Mouse (Mus musculus): Measurements from ENCODE around the gene Chst11. TPM values are rescaled to one million over a fixed set of nuclear protein-coding genes. Genes with fewer than 3 reads are reported as not detected.

Chst11 gene
- polyA plus RNA-seq, 1 experiment, result 4.3 TPM

- DNase-seq (ENCODE audit: low read depth, low spot score), result no peak
- WGBS, result 64% methylated on average over 6 of the region's 6 CpGs
Measured at GRCm38 (mm10) chr10:83027673-83028072, 42.4 kb downstream of the Chst11 start.

DNA sequence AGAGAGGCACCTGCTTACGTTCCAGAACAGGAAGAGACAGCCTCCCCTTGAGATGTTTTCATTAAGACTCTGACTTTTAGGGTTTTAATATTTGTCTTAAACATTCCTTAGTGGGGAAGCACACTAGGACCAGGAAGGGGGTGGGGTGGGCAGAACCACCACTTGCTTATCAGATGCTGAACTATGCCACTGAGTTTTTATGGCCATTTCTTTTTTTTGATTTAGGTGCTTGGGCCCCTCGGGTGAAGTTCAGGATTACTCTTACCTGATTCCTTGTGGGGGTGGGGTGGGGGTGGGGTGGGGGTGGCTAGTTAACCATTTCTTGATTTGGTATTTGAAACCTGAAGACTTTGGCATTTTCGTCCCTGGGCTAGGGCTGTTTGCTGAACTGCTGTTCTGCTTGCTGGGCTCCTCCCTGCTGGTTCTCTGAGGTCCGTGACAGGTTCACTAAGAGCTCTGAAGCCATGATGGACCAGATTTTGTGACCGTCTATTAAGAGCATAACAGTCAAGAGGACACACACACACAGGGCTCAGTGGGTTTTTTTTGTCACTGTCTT, 44.9 kb downstream of the Chst11 start:
- 40% methylated on average over 5 of the region's 5 CpGs for WGBS
- DNase-seq (ENCODE audit: low read depth, low spot score), result no peak

GRCm38 (mm10) chr10:83030928-83031327, 45.6 kb downstream of the Chst11 start:
- 27% methylated on average over 6 of the region's 6 CpGs for WGBS

GRCm38 (mm10) chr10:83031561-83031960, 46.3 kb downstream of the Chst11 start:
- no peak for DNase-seq (ENCODE audit: low read depth, low spot score)
- 30% methylated on average over 4 of the region's 4 CpGs for WGBS

More at GRCm38 (mm10) chr10:83030928-83031327, 45.6 kb downstream of the Chst11 start:
- no peak for DNase-seq (ENCODE audit: low read depth, low spot score)

- DNase-seq (ENCODE audit: low read depth, low spot score), result peak; percentile 94
- 19% methylated on average over 10 of the region's 10 CpGs for WGBS
Measured at GRCm38 (mm10) chr10:83032559-83032958, 47.3 kb downstream of the Chst11 start.

DNA sequence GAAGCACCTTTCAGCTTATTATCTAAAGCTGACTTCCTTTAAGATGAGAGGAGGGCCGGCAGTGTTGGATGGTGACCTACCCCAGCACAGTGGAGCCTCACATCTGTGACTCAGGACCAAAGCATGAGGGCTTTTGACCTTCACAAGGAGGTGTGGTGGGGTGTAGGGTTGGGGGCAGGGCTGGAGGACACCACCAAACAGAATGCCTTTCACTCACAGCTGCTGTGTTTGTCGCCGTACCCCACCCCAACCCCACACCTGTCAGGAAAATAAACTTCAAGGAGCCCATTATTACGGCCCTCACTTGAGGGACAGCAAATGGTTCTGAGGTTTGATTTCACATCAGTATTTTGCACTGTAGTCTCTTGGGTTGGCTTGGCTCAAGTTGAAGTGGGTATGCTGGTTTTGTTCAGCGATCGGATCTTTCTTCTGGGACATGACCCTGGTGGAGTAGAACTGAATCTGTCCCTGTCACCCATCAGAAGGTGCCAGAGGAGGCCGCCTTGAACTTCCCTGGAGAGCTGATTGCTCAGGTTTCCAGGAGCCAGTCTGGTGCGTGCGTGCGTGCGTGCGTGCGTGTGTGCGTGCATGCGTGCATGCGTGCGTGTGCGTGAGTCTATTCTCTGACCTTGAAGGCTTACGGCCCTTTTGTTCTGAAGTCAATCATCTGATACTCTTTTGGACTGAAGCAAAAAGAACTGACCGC, 51.2 kb downstream of the Chst11 start:
- WGBS, result 82% methylated on average over 20 of the region's 20 CpGs
- no peak for DNase-seq (ENCODE audit: low read depth, low spot score)

- WGBS, result 85% methylated on average over 9 of the region's 9 CpGs
- DNase-seq (ENCODE audit: low read depth, low spot score), result no peak
Measured at GRCm38 (mm10) chr10:83038166-83038565, 52.9 kb downstream of the Chst11 start.

DNA sequence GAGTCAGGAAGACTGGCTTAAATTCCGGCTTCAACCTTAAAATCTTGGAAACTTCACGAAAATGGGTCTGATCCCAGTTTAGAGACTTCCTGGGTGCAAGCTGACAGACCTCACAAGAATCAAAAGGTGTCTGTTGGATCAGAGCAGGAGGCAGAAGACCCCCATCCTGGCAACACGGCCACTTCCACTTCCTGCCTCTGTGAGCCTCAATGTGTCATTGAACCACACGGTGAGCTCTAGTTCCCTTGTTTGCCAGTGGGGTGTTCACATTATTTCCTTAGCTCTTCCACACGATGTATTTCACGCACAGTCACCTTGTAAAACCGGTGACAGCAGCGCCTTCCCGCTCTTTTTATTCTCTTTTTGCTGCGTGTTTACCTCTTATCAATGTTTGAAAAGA, 54.1 kb downstream of the Chst11 start:
- DNase-seq (ENCODE audit: low read depth, low spot score), result no peak
- WGBS, result 69% methylated on average over 10 of the region's 10 CpGs

DNA sequence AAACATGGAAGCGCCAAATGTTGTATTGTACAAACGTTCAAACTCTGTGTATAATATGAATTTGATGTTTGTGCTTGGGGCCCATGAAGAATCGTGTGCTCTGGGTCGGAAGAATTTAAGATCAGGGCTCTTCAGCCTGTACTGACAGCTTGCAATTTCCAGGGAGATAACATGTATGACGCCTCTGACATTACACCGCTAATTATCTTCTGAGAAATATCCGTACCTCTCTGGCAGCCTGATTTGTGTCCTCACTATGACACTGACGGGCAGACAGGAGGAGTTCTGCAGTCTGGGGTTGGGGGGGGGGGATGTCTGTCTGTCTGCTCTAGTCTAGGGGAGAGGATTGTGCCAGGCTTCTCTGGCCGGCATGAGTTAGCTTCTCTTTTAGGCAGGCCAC, 56.6 kb downstream of the Chst11 start:
- 91% methylated on average over 9 of the region's 9 CpGs for WGBS
- no peak for DNase-seq (ENCODE audit: low read depth, low spot score)

- WGBS, result 42% methylated on average over 10 of the region's 10 CpGs
- DNase-seq (ENCODE audit: low read depth, low spot score), result no peak
Measured at GRCm38 (mm10) chr10:83042613-83043477, 57.5 kb downstream of the Chst11 start.

DNA sequence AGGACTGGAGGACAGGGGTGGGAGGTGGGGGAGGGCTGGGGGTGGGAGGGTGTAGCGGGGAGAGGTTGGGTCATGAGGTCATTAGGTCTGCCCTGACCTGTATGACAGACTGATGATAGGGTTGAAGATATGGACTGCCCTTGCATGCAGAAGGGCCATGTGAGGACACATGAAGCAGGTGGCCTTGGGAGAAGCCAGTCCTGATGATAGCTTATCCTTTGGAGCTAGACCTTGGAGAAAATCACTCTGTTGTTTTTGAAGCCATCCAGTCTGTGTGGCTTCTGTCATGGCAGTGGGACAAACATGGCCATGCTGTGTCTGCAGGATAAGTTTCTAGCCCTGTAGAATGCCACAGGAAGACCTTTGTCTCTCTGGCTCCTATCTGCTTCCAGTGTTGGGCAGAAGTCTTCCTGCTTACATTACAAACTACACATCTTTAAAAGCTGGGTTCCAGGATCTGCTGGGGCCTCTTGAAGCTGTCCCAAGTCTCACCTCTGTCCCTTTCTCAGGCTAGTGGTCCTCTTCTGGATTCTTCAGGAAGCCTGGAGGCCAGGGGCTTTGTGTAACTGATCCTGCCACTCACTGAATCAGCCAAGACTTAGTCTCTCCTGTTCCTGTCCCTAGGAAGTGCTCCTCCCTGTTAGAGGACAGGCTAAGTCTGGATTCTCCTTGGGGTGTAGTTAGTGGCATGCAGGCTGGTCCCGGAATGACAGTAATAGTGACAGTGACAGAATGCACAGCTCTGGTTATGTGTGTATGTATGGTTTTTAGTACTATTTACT, 58.4 kb downstream of the Chst11 start:
- 88% methylated on average over 2 of the region's 2 CpGs for WGBS
- DNase-seq (ENCODE audit: low read depth, low spot score), result no peak

GRCm38 (mm10) chr10:83049174-83049780, 64.0 kb downstream of the Chst11 start:
- DNase-seq (ENCODE audit: low read depth, low spot score), result no peak
- WGBS, result 86% methylated on average over 12 of the region's 12 CpGs

DNA sequence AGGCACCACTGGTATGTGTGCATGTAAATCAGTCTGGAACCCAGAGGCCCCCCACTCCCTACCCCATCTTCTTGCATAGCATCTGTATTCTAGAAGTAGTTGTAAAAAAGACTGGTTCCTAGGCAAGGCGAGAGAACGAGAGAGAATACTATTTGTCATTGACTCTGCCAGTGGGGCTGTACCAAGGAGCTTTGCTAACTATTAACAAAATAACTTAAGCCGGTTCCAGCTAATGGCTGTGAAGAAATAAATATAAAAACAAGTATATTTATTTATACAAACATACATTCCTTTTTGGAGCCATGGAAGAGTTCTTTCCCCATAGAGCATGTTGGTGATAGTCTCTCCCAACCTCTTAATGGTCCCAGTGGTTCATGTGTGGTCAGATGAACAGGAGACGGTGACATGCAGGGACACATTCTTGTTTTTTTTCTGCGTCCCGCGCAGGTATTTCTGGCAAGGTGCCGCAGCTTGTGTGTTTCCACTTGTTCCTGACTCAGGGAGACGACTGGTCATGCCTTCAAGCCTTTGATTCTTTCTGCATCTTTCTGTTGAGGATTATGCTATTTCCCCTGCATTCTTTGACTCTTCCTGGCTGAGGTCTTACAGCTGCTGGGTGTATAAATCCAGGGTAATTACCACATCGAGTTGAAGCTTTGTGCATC, 68.7 kb downstream of the Chst11 start:
- DNase-seq (ENCODE audit: low read depth, low spot score), result no peak
- 88% methylated on average over 10 of the region's 10 CpGs for WGBS

GRCm38 (mm10) chr10:83056291-83056690, 71.0 kb downstream of the Chst11 start:
- 67% methylated on average over 7 of the region's 7 CpGs for WGBS

GRCm38 (mm10) chr10:83056866-83057265, 71.6 kb downstream of the Chst11 start:
- 72% methylated on average over 4 of the region's 4 CpGs for WGBS
- DNase-seq (ENCODE audit: low read depth, low spot score), result no peak

More at GRCm38 (mm10) chr10:83056291-83056690, 71.0 kb downstream of the Chst11 start:
- no peak for DNase-seq (ENCODE audit: low read depth, low spot score)

GRCm38 (mm10) chr10:83060066-83060782, 74.9 kb downstream of the Chst11 start:
- WGBS, result 68% methylated on average over 12 of the region's 12 CpGs

DNA sequence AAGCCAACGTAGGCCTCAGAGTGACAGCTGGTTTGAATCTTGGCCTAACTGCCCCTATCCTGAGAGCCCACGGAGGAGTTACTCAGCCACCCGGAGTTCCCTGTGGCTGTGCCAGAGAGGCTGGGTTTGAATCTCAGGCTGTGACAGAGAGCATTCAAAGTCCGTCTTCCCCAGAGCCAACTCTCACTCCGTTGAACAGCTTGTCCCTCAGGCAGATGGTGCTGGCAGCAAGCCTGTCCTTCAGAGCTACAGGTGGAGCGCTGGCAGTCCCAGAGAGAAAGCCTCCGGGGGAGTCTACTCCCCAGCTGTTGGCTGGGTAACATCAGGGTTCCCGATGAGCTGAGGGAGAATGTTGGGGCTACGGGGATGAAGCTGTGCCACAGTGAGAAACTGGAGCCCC, 77.0 kb downstream of the Chst11 start:
- no peak for DNase-seq (ENCODE audit: low read depth, low spot score)
- 53% methylated on average over 9 of the region's 9 CpGs for WGBS

More at GRCm38 (mm10) chr10:83060066-83060782, 74.9 kb downstream of the Chst11 start:
- no peak for DNase-seq (ENCODE audit: low read depth, low spot score)

DNA sequence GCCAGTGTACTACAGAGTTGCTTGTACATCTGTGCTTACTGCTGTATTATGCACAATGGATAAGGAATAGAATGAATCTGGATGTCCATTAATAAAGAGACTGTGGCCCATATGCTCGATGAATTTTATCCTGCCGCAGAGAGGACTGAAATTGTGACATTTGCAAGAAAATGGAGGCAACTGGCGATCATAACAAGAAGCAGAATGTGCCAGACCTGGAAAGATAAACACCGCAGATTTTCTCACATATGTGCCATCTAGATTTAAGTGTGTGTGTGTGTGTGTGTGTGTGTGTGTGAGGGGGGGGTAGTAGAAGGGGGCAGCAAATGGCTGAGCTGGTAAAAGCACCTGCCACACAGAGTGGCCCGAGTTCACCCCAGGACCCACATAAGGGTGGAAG, 79.5 kb downstream of the Chst11 start:
- 94% methylated on average over 5 of the region's 5 CpGs for WGBS
- DNase-seq (ENCODE audit: low read depth, low spot score), result no peak
